Comparison of ENCODE assay signal across 16 mouse cellular contexts in genomic region chr11:53067699-53068478, GRCm38 (mm10).
A peak's percentile ranks its signal among the peaks of the same experiment; 100 is the strongest.
DNase-seq lines count a peak whose midpoint lies in the region; ATAC-seq lines count a peak whose summit lies in the region.
"Had no signal": no experiment of that assay in that cellular context is flagged by ENCODE, and none has a peak within 500 bp of the region (broad histone marks: within the 10 kb centered on the region; RNA-seq: fewer than 3 reads in every experiment).

No protein-coding gene starts in this region.

- no peak overlapping the region for H3K27ac ChIP-seq in hindbrain, embryonic 14.5 days
- no peak overlapping the region; the same call in 1 of the 2 replicates for H3K27ac ChIP-seq in hindbrain, embryonic 10.5 days
- peak overlapping the region; percentile 51; the same call in 1 of the 2 replicates for H3K27ac ChIP-seq in hindbrain, embryonic 15.5 days (replicated peaks)
- no peak overlapping the region for H3K27ac ChIP-seq in midbrain, embryonic 15.5 days

- H3K9ac ChIP-seq in hindbrain, embryonic 14.5 days = no peak overlapping the region
- no peak overlapping the region for H3K9ac ChIP-seq in hindbrain, embryonic 15.5 days
- no peak overlapping the region for H3K9ac ChIP-seq in midbrain, embryonic 15.5 days

- H3K4me3 ChIP-seq in hindbrain, embryonic 14.5 days (replicated peaks; ENCODE audit: low read length) = no peak overlapping the region
- H3K4me3 ChIP-seq in hindbrain, embryonic 10.5 days = no peak overlapping the region
- H3K4me3 ChIP-seq in hindbrain, embryonic 15.5 days = no peak overlapping the region
- H3K4me3 ChIP-seq in midbrain, embryonic 15.5 days = no peak overlapping the region

- no peaks in the 10 kb centered on the region for H3K9me3 ChIP-seq in hindbrain, embryonic 14.5 days (ENCODE audit: control insufficient read depth, low read length)
- H3K9me3 ChIP-seq in hindbrain, embryonic 10.5 days = no peaks in the 10 kb centered on the region
- H3K9me3 ChIP-seq in hindbrain, embryonic 15.5 days = no peaks in the 10 kb centered on the region
- H3K9me3 ChIP-seq in midbrain, embryonic 15.5 days = no peaks in the 10 kb centered on the region

- H3K27me3 ChIP-seq in hindbrain, embryonic 14.5 days (ENCODE audit: control insufficient read depth, insufficient read depth, low read length) = no peaks in the 10 kb centered on the region
- no peaks in the 10 kb centered on the region; the same call in 1 of the 2 replicates for H3K27me3 ChIP-seq in hindbrain, embryonic 10.5 days (ENCODE audit: insufficient read depth, poor library complexity, severe bottlenecking)
- H3K27me3 ChIP-seq in hindbrain, embryonic 15.5 days = no peaks in the 10 kb centered on the region
- H3K27me3 ChIP-seq in midbrain, embryonic 15.5 days (replicated peaks) = peaks cover 7% of the 10 kb centered on the region; the same call in 1 of the 2 replicates

- peak; percentile 31 for DNase-seq in embryo, embryonic 10.5 days (ENCODE audit: low spot score)
- no peak for DNase-seq in embryo, embryonic 11 days
- peak; percentile 40 for DNase-seq in hindbrain, embryonic 14.5 days (ENCODE audit: low spot score)
- DNase-seq in hindbrain, embryonic 10.5 days (ENCODE audit: low spot score) = no peak
- no peak for DNase-seq in lung, postnatal 25 days (ENCODE audit: low spot score)
- no peak for DNase-seq in kidney, postnatal 10 days
- DNase-seq: cerebellum, postnatal 14 days; kidney, adult 18-20 months; kidney, postnatal 36 days; lung, adult 18-20 months; lung, postnatal 4 days; right cerebral cortex, postnatal 25 days had no signal

- ATAC-seq in hindbrain, embryonic 14.5 days (ENCODE audit: low FRiP score) = no peak
- ATAC-seq in hindbrain, embryonic 15.5 days (ENCODE audit: low FRiP score, low read depth) = no peak
- 0 out of 2 replicates have a peak, but pooled peaks have one; percentile 37 for ATAC-seq in midbrain, embryonic 15.5 days (replicated peaks)
- ATAC-seq: forebrain, embryonic 16.5 days had no signal

- 0 out of 2 replicates have a peak, but pooled peaks cover 12% of the 10 kb centered on the region for H3K4me1 ChIP-seq in hindbrain, embryonic 14.5 days (replicated peaks; ENCODE audit: control insufficient read depth, insufficient read depth, low read length)
- peaks cover 14% of the 10 kb centered on the region; the same call in 1 of the 2 replicates for H3K4me1 ChIP-seq in hindbrain, embryonic 10.5 days (replicated peaks)
- H3K4me1 ChIP-seq in hindbrain, embryonic 15.5 days (replicated peaks) = peaks cover 17% of the 10 kb centered on the region; the same call in 1 of the 2 replicates
- 0 out of 2 replicates have a peak, but pooled peaks cover 15% of the 10 kb centered on the region for H3K4me1 ChIP-seq in midbrain, embryonic 15.5 days

- no peak overlapping the region for H3K4me2 ChIP-seq in hindbrain, embryonic 14.5 days (replicated peaks)
- H3K4me2 ChIP-seq in hindbrain, embryonic 15.5 days = no peak overlapping the region
- H3K4me2 ChIP-seq in midbrain, embryonic 15.5 days = no peak overlapping the region
- H3K4me2 ChIP-seq: heart, embryonic 11.5 days had no signal

- WGBS in hindbrain, embryonic 14.5 days = 26% methylated on average over 14 of the region's 14 CpGs
- WGBS in hindbrain, embryonic 10.5 days = 60% methylated on average over 14 of the region's 14 CpGs
- 25% methylated on average over 14 of the region's 14 CpGs for WGBS in hindbrain, embryonic 15.5 days
- 19% methylated on average over 14 of the region's 14 CpGs for WGBS in midbrain, embryonic 15.5 days

- no peaks in the 10 kb centered on the region for H3K36me3 ChIP-seq in hindbrain, embryonic 14.5 days (replicated peaks; ENCODE audit: control insufficient read depth, insufficient read depth)
- no peaks in the 10 kb centered on the region for H3K36me3 ChIP-seq in hindbrain, embryonic 10.5 days
- H3K36me3 ChIP-seq in hindbrain, embryonic 15.5 days = no peaks in the 10 kb centered on the region
- no peaks in the 10 kb centered on the region for H3K36me3 ChIP-seq in midbrain, embryonic 15.5 days (replicated peaks)

Comparison
In these comparisons a context has a peak if more than half of its experiments do, and no peak if none do; other contexts are left out.
1. DNase-seq: peak in embryo, embryonic 10.5 days (single experiment) and hindbrain, embryonic 14.5 days (single experiment); none in embryo, embryonic 11 days (single experiment), hindbrain, embryonic 10.5 days (single experiment), lung, postnatal 25 days (single experiment) and kidney, postnatal 10 days (single experiment).